20 mouse cellular contexts compared by ENCODE assay signal in genomic region chr6:52266666-52266985, GRCm38 (mm10). TPM values are rescaled to one million over a fixed set of nuclear protein-coding genes. Genes with fewer than 3 reads are reported as not detected.
DNase-seq lines count a peak whose midpoint lies in the region; ATAC-seq lines count a peak whose summit lies in the region.
"Had no signal": no experiment of that assay in that cellular context is flagged by ENCODE, and none has a peak within 500 bp of the region (broad histone marks: within the 10 kb centered on the region; RNA-seq: fewer than 3 reads in every experiment).

No protein-coding gene starts in this region.

- peaks cover 100% of the 10 kb centered on the region for H3K27me3 ChIP-seq in limb, embryonic 10.5 days (ENCODE audit: low read depth, poor library complexity, severe bottlenecking)
- H3K27me3 ChIP-seq in limb, embryonic 11.5 days (ENCODE audit: control insufficient read depth, insufficient read depth, low read length): peaks cover 67% of the 10 kb centered on the region
- peaks cover 81% of the 10 kb centered on the region for H3K27me3 ChIP-seq in limb, embryonic 15.5 days

- H3K4me3 ChIP-seq in limb, embryonic 10.5 days: peak overlapping the region; percentile 53
- peak overlapping the region; percentile 69 for H3K4me3 ChIP-seq in limb, embryonic 11.5 days (ENCODE audit: low read depth, low read length)
- peak overlapping the region; percentile 22 for H3K4me3 ChIP-seq in limb, embryonic 15.5 days
- H3K4me3 ChIP-seq: embryonic facial prominence, embryonic 13.5 days; heart, adult 2 months; heart, embryonic 12.5 days; hindbrain, embryonic 10.5 days; hindbrain, embryonic 15.5 days had no signal

- peak overlapping the region; percentile 93 for H3K9ac ChIP-seq in limb, embryonic 11.5 days (ENCODE audit: low read length)
- H3K9ac ChIP-seq in limb, embryonic 15.5 days: no peak overlapping the region
- H3K9ac ChIP-seq: embryonic facial prominence, embryonic 13.5 days; heart, embryonic 12.5 days; hindbrain, embryonic 15.5 days had no signal

- no peaks in the 10 kb centered on the region for H3K9me3 ChIP-seq in limb, embryonic 10.5 days (replicated peaks)
- H3K9me3 ChIP-seq in limb, embryonic 11.5 days (ENCODE audit: control insufficient read depth, low read length): no peaks in the 10 kb centered on the region
- H3K9me3 ChIP-seq in limb, embryonic 15.5 days: no peaks in the 10 kb centered on the region
- H3K9me3 ChIP-seq: embryonic facial prominence, embryonic 13.5 days; heart, embryonic 12.5 days; hindbrain, embryonic 10.5 days; hindbrain, embryonic 15.5 days had no signal

- H3K27ac ChIP-seq in limb, embryonic 10.5 days: peak overlapping the region; percentile 85; the same call in 1 of the 2 replicates
- H3K27ac ChIP-seq in limb, embryonic 11.5 days (replicated peaks; ENCODE audit: low read depth, low read length): peak overlapping the region; percentile 11; the same call in 1 of the 2 replicates
- H3K27ac ChIP-seq in limb, embryonic 15.5 days: 0 out of 2 replicates have a peak overlapping the region, but pooled peaks have one; percentile 33
- H3K27ac ChIP-seq: embryonic facial prominence, embryonic 13.5 days; heart, adult 2 months; hindbrain, embryonic 10.5 days; hindbrain, embryonic 15.5 days had no signal

- peak overlapping the region; percentile 62 for H3K4me2 ChIP-seq in limb, embryonic 11.5 days (ENCODE audit: low read depth, severe bottlenecking)
- peak overlapping the region; percentile 42 for H3K4me2 ChIP-seq in limb, embryonic 15.5 days
- H3K4me2 ChIP-seq: embryonic facial prominence, embryonic 13.5 days; heart, embryonic 12.5 days; hindbrain, embryonic 15.5 days had no signal

- ATAC-seq in limb, embryonic 11.5 days (ENCODE audit: insufficient number of reproducible peaks, low FRiP score, low TSS enrichment, low read depth): no peak
- no peak for ATAC-seq in limb, embryonic 15.5 days (ENCODE audit: insufficient number of reproducible peaks, low FRiP score, low TSS enrichment, low read depth)
- ATAC-seq: forebrain, embryonic 14.5 days had no signal

- H3K36me3 ChIP-seq in limb, embryonic 10.5 days: no peaks in the 10 kb centered on the region
- H3K36me3 ChIP-seq in limb, embryonic 11.5 days (ENCODE audit: control insufficient read depth, insufficient read depth, low read length): no peaks in the 10 kb centered on the region
- no peaks in the 10 kb centered on the region for H3K36me3 ChIP-seq in limb, embryonic 15.5 days
- H3K36me3 ChIP-seq: embryonic facial prominence, embryonic 13.5 days; heart, embryonic 12.5 days; hindbrain, embryonic 10.5 days; hindbrain, embryonic 15.5 days had no signal

- DNase-seq in heart, adult 11 months: peak; percentile 53
- DNase-seq in heart, adult 18-20 months: no peak
- no peak for DNase-seq in limb, embryonic 10.5 days (ENCODE audit: low spot score)
- no peak for DNase-seq in limb, embryonic 11.5 days (ENCODE audit: low spot score)
- DNase-seq in ovary, postnatal 36 days (ENCODE audit: low spot score): no peak
- DNase-seq: adrenal gland, adult 2 months; adrenal gland, postnatal 25 days; cerebellum, adult 18-20 months; cerebellum, adult 9-11 months; cerebellum, postnatal 36 days; gastrocnemius, postnatal 36 days; heart, adult 2 months had no signal

- H3K4me1 ChIP-seq in limb, embryonic 10.5 days: peaks cover 47% of the 10 kb centered on the region
- H3K4me1 ChIP-seq in limb, embryonic 11.5 days (ENCODE audit: control insufficient read depth, insufficient read depth, low read length): peaks cover 13% of the 10 kb centered on the region; the same call in 1 of the 2 replicates
- peaks cover 28% of the 10 kb centered on the region for H3K4me1 ChIP-seq in limb, embryonic 15.5 days
- H3K4me1 ChIP-seq: embryonic facial prominence, embryonic 13.5 days; heart, embryonic 12.5 days; hindbrain, embryonic 10.5 days had no signal

- 2% methylated on average over 9 of the region's 9 CpGs for WGBS in limb, embryonic 10.5 days
- WGBS in limb, embryonic 11.5 days: under 1% methylated on average over 9 of the region's 9 CpGs
- WGBS in limb, embryonic 15.5 days: 14% methylated on average over 9 of the region's 9 CpGs

RNA-seq across cellular contexts. Expression of gene Hoxa13, which starts 5.9 kb away (rescaled TPM):
- not detected for total RNA-seq in heart, adult 18-20 months (2021)
- polyA plus RNA-seq in limb, embryonic 10.5 days (2016; fragmentation: Nextera tagmentation; extraction: Ambion mirVana): 2.7 and 11.1 TPM in 2 replicates
- polyA plus RNA-seq in limb, embryonic 11.5 days (2014; fragmentation: Nextera tagmentation; extraction: Ambion mirVana): 25.1 and 29.7 TPM in 2 replicates
- 11.0 and 17.4 TPM in 2 replicates for polyA plus RNA-seq in limb, embryonic 15.5 days (2015; fragmentation: Nextera tagmentation; extraction: Ambion mirVana)
- total RNA-seq: adrenal gland, adult 2 months; adrenal gland, postnatal 25 days; heart, adult 2 months; heart, postnatal 25 days had no signal
- polyA plus RNA-seq: adrenal gland, adult 2 months; embryonic facial prominence, embryonic 13.5 days; forebrain, embryonic 14.5 days; heart, adult 2 months; heart, embryonic 12.5 days; heart, embryonic 16.5 days; hindbrain, embryonic 10.5 days; hindbrain, embryonic 15.5 days had no signal

RNA-seq across cellular contexts. Expression of gene Hoxa11, which starts 21.0 kb away (rescaled TPM):
- total RNA-seq in heart, adult 18-20 months (2021): not detected
- 71.6 and 74.9 TPM in 2 replicates for polyA plus RNA-seq in limb, embryonic 10.5 days (2016; fragmentation: Nextera tagmentation; extraction: Ambion mirVana)
- 66.3 and 78.0 TPM in 2 replicates for polyA plus RNA-seq in limb, embryonic 11.5 days (2014; fragmentation: Nextera tagmentation; extraction: Ambion mirVana)
- 23.3 and 33.4 TPM in 2 replicates for polyA plus RNA-seq in limb, embryonic 15.5 days (2015; fragmentation: Nextera tagmentation; extraction: Ambion mirVana)
- total RNA-seq: adrenal gland, adult 2 months; adrenal gland, postnatal 25 days; heart, adult 2 months; heart, postnatal 25 days had no signal
- polyA plus RNA-seq: adrenal gland, adult 2 months; embryonic facial prominence, embryonic 13.5 days; forebrain, embryonic 14.5 days; heart, adult 2 months; heart, embryonic 12.5 days; heart, embryonic 16.5 days; hindbrain, embryonic 10.5 days; hindbrain, embryonic 15.5 days had no signal

RNA-seq across cellular contexts. Expression of gene Hoxa10, which starts 26.0 kb away (rescaled TPM):
- not detected for total RNA-seq in heart, adult 18-20 months (2021)
- polyA plus RNA-seq in limb, embryonic 10.5 days (2016; fragmentation: Nextera tagmentation; extraction: Ambion mirVana): 175 and 195 TPM in 2 replicates
- polyA plus RNA-seq in limb, embryonic 11.5 days (2014; fragmentation: Nextera tagmentation; extraction: Ambion mirVana): 274 and 278 TPM in 2 replicates
- 86.8 and 108 TPM in 2 replicates for polyA plus RNA-seq in limb, embryonic 15.5 days (2015; fragmentation: Nextera tagmentation; extraction: Ambion mirVana)
- total RNA-seq: adrenal gland, adult 2 months; adrenal gland, postnatal 25 days; heart, adult 2 months; heart, postnatal 25 days had no signal
- polyA plus RNA-seq: adrenal gland, adult 2 months; forebrain, embryonic 14.5 days; heart, adult 2 months; heart, embryonic 16.5 days; hindbrain, embryonic 10.5 days had no signal

RNA-seq across cellular contexts. Expression of gene Hoxa9, which starts 35.7 kb away (rescaled TPM):
- total RNA-seq in heart, adult 18-20 months (2021): not detected
- 95.7 and 123 TPM in 2 replicates for polyA plus RNA-seq in limb, embryonic 10.5 days (2016; fragmentation: Nextera tagmentation; extraction: Ambion mirVana)
- 86.7 and 90.5 TPM in 2 replicates for polyA plus RNA-seq in limb, embryonic 11.5 days (2014; fragmentation: Nextera tagmentation; extraction: Ambion mirVana)
- polyA plus RNA-seq in limb, embryonic 15.5 days (2015; fragmentation: Nextera tagmentation; extraction: Ambion mirVana): 30.8 and 34.0 TPM in 2 replicates
- total RNA-seq: heart, adult 2 months; heart, postnatal 25 days had no signal
- polyA plus RNA-seq: embryonic facial prominence, embryonic 13.5 days; forebrain, embryonic 14.5 days; hindbrain, embryonic 10.5 days had no signal

RNA-seq across cellular contexts. Expression of gene Hoxa7, which starts 45.0 kb away (rescaled TPM):
- under 1 TPM in 1 of 2 experiments, not detected in 1; 0.59 TPM for total RNA-seq in heart, adult 18-20 months (2021)
- 24.7 and 24.8 TPM in 2 replicates for polyA plus RNA-seq in limb, embryonic 10.5 days (2016; fragmentation: Nextera tagmentation; extraction: Ambion mirVana)
- 14.7 and 16.2 TPM in 2 replicates for polyA plus RNA-seq in limb, embryonic 11.5 days (2014; fragmentation: Nextera tagmentation; extraction: Ambion mirVana)
- polyA plus RNA-seq in limb, embryonic 15.5 days (2015; fragmentation: Nextera tagmentation; extraction: Ambion mirVana): 12.0 and 12.9 TPM in 2 replicates
- polyA plus RNA-seq: embryonic facial prominence, embryonic 13.5 days; forebrain, embryonic 14.5 days; heart, embryonic 12.5 days; hindbrain, embryonic 10.5 days had no signal

Comparison
In these comparisons a context has a peak if more than half of its experiments do, and no peak if none do; other contexts are left out.
1. H3K27ac ChIP-seq: peak in every context shown above with its lines; median percentile 85 in limb, embryonic 10.5 days; 33 in limb, embryonic 15.5 days; 11 in limb, embryonic 11.5 days.